Mouse (Mus musculus): ENCODE data around the gene Mtfr1l. TPM values are rescaled to one million over a fixed set of nuclear protein-coding genes. Genes with fewer than 3 reads are reported as not detected.

The Mtfr1l gene
- polyA plus RNA-seq, 1 experiment from 2014 or later = 125 TPM

GRCm38 (mm10) chr4:134569831-134570230 is 34.6 kb upstream of the Mtfr1l start:
- Histone ChIP-seq H3K9ac (no peak overlapping the region), H3K27me3 (no peaks in the 10 kb centered on the region), H3K4me3 (replicated peaks) (no peak overlapping the region), H3K36me3 (replicated peaks) (peaks cover 10% of the 10 kb centered on the region), H3K9me3 (no peaks in the 10 kb centered on the region), H3K27ac (no peak overlapping the region), H3K4me2 (no peak overlapping the region), H3K4me1 (peaks cover 9% of the 10 kb centered on the region)
- no peak for ATAC-seq (ENCODE audit: low FRiP score)
- WGBS = 85% methylated on average over 8 of the region's 8 CpGs

DNA sequence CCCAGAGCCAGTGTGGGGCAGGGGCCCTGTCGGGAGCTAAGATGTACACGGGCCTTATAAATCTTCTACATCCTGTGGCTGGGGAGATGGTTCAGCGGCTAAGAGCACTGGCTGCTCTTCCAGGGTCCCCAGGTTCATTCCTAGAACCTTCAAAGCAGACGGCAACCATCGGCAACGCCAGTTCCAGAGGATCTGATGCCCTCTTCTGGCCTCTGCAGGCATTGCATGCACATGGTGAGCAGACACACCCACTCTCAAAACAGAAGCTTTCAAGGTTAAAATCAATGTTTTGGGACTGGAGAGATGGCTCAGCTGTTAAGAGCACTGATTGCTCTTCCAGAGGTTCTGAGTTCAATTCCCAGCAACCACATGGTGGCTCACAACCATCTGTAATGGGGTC is 34.0 kb upstream of the Mtfr1l start:
- 73% methylated on average over 6 of the region's 6 CpGs for WGBS
- Histone ChIP-seq H3K4me3 (replicated peaks) (no peak overlapping the region), H3K36me3 (replicated peaks) (peaks cover 10% of the 10 kb centered on the region), H3K27ac (no peak overlapping the region), H3K27me3 (no peaks in the 10 kb centered on the region), H3K9ac (no peak overlapping the region), H3K9me3 (no peaks in the 10 kb centered on the region), H3K4me1 (peaks cover 9% of the 10 kb centered on the region), H3K4me2 (no peak overlapping the region)
- ATAC-seq (ENCODE audit: low FRiP score) = no peak

DNA sequence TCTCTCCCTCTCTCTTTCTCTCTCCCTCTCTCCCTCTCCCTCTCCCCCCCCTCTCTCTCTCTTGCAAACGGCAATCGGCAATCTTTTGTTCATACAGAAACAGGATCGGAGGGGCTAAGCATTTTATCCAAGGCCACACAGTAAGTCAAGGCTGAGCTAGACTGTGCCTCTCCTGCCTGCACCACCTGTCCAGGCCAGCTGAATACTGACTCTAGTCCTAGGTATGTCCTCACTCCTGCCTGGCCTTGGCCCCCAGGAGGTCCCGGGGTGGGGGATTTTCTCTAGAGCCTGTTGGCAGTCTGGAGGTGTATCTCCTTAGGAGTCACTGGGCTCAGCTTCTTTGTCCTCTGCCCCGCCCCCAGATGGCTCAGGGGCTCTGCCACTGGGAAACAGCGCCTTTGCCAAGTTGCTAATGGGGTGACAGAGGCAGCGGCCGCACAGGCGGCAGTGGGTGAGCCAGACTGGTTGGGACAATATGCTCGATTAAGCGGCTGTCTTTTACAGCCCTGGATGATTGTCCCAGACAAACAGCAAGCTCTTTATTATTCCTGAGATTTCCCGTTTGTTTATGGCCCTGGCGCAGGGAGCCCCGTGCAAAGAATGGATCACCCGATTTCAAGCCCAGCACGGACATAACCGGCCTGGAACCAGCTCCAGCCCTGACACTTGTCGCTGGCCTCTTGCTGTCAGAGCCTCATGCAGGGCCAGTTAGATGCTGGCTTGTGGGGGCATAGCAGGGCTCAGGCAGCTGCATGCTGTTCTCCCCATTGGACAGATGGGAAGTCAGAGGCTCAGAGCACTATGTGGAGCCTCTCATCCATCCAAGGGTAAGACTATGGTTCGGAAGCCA is 32.4 kb upstream of the Mtfr1l start:
- H3K9me3 ChIP-seq = no peaks in the 10 kb centered on the region
- peaks cover 10% of the 10 kb centered on the region for H3K36me3 ChIP-seq (replicated peaks)
- H3K27ac ChIP-seq = no peak overlapping the region
- peaks cover 9% of the 10 kb centered on the region for H3K4me1 ChIP-seq
- peak overlapping the region; percentile 28; the same call in 1 of the 2 replicates for H3K4me2 ChIP-seq
- no peaks in the 10 kb centered on the region for H3K27me3 ChIP-seq
- H3K9ac ChIP-seq = no peak overlapping the region
- peak; percentile 61; the same call in 1 of the 2 replicates for ATAC-seq (ENCODE audit: low FRiP score)
- H3K4me3 ChIP-seq (replicated peaks) = no peak overlapping the region
- WGBS = 21% methylated on average over 19 of the region's 19 CpGs

DNA sequence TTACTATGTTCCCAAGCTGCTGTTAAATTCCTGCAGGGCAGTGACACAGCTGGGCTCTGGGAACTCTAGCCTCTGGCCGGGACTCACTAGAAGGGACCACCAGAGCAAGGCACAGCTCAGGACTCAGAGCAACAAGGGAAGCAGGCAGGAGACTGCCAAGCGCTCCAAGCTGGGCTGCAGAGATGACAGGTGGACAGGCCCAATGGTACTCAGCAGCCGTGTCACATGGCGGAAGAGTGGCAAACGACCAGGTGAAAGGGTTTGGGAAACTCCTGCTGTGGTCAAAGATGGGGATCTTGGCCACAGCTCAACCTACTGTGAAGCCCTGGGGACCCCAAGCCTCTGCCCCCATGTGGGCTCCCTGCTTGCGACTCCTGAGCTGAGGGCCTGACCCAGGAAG is 28.9 kb upstream of the Mtfr1l start:
- Histone ChIP-seq H3K36me3 (replicated peaks) (peaks cover 10% of the 10 kb centered on the region), H3K9ac (no peak overlapping the region), H3K4me2 (no peak overlapping the region), H3K9me3 (no peaks in the 10 kb centered on the region), H3K4me3 (replicated peaks) (no peak overlapping the region), H3K4me1 (peaks cover 9% of the 10 kb centered on the region), H3K27ac (no peak overlapping the region), H3K27me3 (no peaks in the 10 kb centered on the region)
- 89% methylated on average over 6 of the region's 6 CpGs for WGBS
- no peak for ATAC-seq (ENCODE audit: low FRiP score)

GRCm38 (mm10) chr4:134563624-134564023 is 28.4 kb upstream of the Mtfr1l start:
- 89% methylated on average over 16 of the region's 16 CpGs for WGBS
- no peak for ATAC-seq (ENCODE audit: low FRiP score)
- H3K36me3 ChIP-seq (replicated peaks) = peaks cover 10% of the 10 kb centered on the region

DNA sequence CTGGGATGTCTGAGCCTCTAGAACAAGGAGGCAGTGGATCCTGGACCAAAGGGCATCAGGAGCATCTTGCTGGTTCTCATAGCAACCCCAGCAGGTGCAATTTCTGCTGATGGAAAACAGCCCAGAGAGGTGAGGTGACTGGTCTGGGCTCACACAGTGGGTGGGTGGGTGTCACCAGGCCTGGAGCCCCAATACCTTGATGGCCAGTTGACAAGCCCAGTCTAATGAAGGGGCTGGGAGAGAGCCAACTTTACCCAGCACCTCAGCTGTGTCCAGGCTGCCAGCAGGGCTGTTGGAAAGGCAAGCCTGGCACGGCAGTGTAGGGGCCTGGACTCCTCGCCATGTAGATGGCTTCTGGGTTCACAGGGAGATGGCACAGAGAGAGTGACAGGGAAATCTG is 26.8 kb upstream of the Mtfr1l start:
- ATAC-seq (ENCODE audit: low FRiP score) = no peak
- Histone ChIP-seq H3K9me3 (no peaks in the 10 kb centered on the region), H3K4me2 (no peak overlapping the region), H3K36me3 (replicated peaks) (peaks cover 10% of the 10 kb centered on the region), H3K4me1 (peaks cover 12% of the 10 kb centered on the region), H3K27ac (no peak overlapping the region), H3K4me3 (replicated peaks) (no peak overlapping the region), H3K9ac (no peak overlapping the region), H3K27me3 (no peaks in the 10 kb centered on the region)
- 83% methylated on average over 2 of the region's 2 CpGs for WGBS

More at GRCm38 (mm10) chr4:134563624-134564023, 28.4 kb upstream of the Mtfr1l start:
- H3K27ac ChIP-seq = no peak overlapping the region
- H3K9ac ChIP-seq = no peak overlapping the region
- no peaks in the 10 kb centered on the region for H3K27me3 ChIP-seq
- no peak overlapping the region for H3K4me2 ChIP-seq
- peaks cover 11% of the 10 kb centered on the region for H3K4me1 ChIP-seq
- H3K9me3 ChIP-seq = no peaks in the 10 kb centered on the region
- H3K4me3 ChIP-seq (replicated peaks) = no peak overlapping the region

DNA sequence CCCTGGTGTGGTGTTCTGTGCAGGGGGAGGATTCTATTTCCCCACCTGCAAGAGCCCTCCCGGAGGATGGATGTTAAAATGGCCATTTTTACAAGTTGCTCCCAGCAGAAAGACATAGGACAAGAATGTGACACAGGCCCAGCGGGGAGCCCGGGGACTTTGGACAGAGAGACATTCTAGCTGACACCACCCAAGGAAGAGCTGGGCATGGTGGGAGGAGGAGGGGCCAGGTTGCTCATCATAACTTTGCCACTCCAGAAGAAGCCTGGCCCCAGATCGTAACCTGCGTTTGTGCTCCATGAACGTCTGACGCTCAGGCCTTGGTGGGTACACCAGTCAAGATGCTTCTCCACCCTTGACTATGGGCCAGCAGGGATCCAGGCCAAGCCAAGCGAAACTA is 25.5 kb upstream of the Mtfr1l start:
- Histone ChIP-seq H3K9me3 (no peaks in the 10 kb centered on the region), H3K4me3 (replicated peaks) (no peak overlapping the region), H3K36me3 (replicated peaks) (peaks cover 8% of the 10 kb centered on the region), H3K4me1 (peaks cover 12% of the 10 kb centered on the region), H3K9ac (no peak overlapping the region), H3K4me2 (no peak overlapping the region), H3K27ac (no peak overlapping the region), H3K27me3 (no peaks in the 10 kb centered on the region)
- no peak for ATAC-seq (ENCODE audit: low FRiP score)
- WGBS = 92% methylated on average over 8 of the region's 8 CpGs

GRCm38 (mm10) chr4:134559154-134559553 is 24.0 kb upstream of the Mtfr1l start:
- no peaks in the 10 kb centered on the region for H3K36me3 ChIP-seq (replicated peaks)
- H3K4me2 ChIP-seq = no peak overlapping the region
- H3K27me3 ChIP-seq = no peaks in the 10 kb centered on the region
- H3K27ac ChIP-seq = no peak overlapping the region
- peaks cover 15% of the 10 kb centered on the region for H3K4me1 ChIP-seq
- no peak overlapping the region for H3K9ac ChIP-seq
- no peak for ATAC-seq (ENCODE audit: low FRiP score)
- 83% methylated on average over 7 of the region's 7 CpGs for WGBS
- no peak overlapping the region for H3K4me3 ChIP-seq (replicated peaks)
- no peaks in the 10 kb centered on the region for H3K9me3 ChIP-seq

DNA sequence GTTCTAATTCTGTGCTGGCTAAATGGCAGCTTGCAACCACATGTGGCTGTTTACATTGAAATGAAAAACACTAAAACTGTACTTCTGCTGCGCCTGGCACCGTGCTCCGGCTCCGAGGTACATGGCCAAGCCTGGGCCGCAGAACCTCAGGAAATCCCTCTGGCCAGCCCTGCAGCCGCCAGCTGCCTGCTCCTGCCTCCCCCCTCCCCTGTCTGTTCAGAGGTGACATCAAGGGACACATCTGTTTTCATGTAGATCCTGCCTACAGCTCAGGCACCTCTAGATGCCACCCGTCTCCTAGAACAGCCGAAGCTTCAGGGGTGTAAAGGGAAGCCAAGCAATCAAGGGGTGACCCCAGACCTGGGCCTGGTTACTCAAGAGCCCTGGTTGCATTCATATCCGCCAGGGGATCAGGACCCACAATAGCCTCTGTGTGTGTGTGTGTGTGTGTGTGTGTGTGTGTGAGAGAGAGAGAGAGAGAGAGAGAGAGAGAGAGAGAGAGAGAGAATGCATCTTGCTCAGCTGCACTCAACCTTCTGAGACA is 23.5 kb upstream of the Mtfr1l start:
- no peaks in the 10 kb centered on the region for H3K27me3 ChIP-seq
- no peak overlapping the region for H3K9ac ChIP-seq
- no peak overlapping the region for H3K4me2 ChIP-seq
- H3K9me3 ChIP-seq = no peaks in the 10 kb centered on the region
- H3K27ac ChIP-seq = no peak overlapping the region
- 69% methylated on average over 9 of the region's 9 CpGs for WGBS
- H3K4me3 ChIP-seq (replicated peaks) = no peak overlapping the region
- no peak for ATAC-seq (ENCODE audit: low FRiP score)
- no peaks in the 10 kb centered on the region for H3K36me3 ChIP-seq (replicated peaks)
- H3K4me1 ChIP-seq = peaks cover 15% of the 10 kb centered on the region

GRCm38 (mm10) chr4:134557626-134558249 is 22.6 kb upstream of the Mtfr1l start:
- peaks cover 15% of the 10 kb centered on the region for H3K4me1 ChIP-seq
- no peaks in the 10 kb centered on the region for H3K36me3 ChIP-seq (replicated peaks)
- no peak overlapping the region; the same call in 1 of the 2 replicates for H3K9ac ChIP-seq
- no peak for ATAC-seq (ENCODE audit: low FRiP score)
- no peaks in the 10 kb centered on the region for H3K27me3 ChIP-seq
- WGBS = 11% methylated on average over 14 of the region's 16 CpGs
- no peaks in the 10 kb centered on the region for H3K9me3 ChIP-seq
- no peak overlapping the region for H3K4me2 ChIP-seq
- H3K4me3 ChIP-seq (replicated peaks) = no peak overlapping the region
- 0 out of 2 replicates have a peak overlapping the region, but pooled peaks have one; percentile 42 for H3K27ac ChIP-seq

DNA sequence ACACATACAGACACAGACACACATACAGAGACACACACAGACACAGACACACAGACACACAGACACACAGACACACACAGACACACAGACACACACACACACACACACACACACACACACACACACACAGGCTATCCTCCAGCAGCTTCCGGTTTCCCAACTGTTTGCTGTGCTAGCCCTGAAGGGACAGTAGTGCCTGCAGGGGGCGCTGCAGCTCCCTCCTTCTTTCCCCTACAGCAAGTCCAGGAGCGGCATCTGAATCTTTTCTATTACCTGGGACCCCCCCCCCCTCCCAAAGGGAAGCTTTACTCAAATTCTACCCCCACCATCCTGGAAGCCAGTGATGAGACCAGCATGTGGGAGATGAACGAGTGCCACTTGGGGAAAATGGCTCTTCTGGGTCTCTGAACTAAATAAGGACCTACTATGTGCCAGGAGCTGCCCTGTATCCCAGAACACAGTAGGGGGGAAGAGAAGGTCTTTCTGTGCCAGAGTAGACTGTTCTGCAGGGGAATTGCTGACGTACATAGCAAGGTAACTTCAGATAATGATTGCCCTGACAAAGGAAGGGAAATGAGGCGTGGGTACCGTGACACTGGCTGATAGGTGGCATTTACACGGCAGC is 20.9 kb upstream of the Mtfr1l start:
- Histone ChIP-seq H3K4me3 (replicated peaks) (no peak overlapping the region), H3K9ac (no peak overlapping the region), H3K36me3 (replicated peaks) (no peaks in the 10 kb centered on the region), H3K27ac (no peak overlapping the region), H3K4me2 (no peak overlapping the region), H3K27me3 (no peaks in the 10 kb centered on the region), H3K9me3 (no peaks in the 10 kb centered on the region), H3K4me1 (peaks cover 24% of the 10 kb centered on the region)
- 62% methylated on average over 8 of the region's 8 CpGs for WGBS
- ATAC-seq (ENCODE audit: low FRiP score) = no peak

DNA sequence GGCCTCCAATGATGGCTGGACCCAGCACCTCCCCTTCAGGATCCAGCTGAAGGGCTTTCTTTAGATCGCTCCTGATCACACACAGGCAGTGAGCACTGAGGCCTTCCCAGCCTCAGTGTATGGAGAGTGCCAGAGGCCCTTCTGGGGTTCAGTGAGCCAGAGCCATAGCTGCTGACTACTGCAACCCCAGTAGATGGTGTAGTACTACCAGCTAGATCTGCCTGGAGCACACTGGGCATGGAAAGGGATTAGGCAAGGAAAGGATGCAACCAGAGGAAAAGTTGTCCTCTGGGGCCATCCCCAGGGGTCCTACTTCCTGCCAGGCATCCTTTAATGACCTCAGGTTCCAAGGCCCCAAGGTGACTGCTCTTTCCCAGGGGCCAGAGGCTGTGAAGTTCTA is 18.4 kb upstream of the Mtfr1l start:
- Histone ChIP-seq H3K9me3 (peaks cover 8% of the 10 kb centered on the region), H3K36me3 (replicated peaks) (peaks cover 21% of the 10 kb centered on the region), H3K4me1 (peaks cover 29% of the 10 kb centered on the region), H3K27ac (no peak overlapping the region), H3K9ac (no peak overlapping the region), H3K27me3 (no peaks in the 10 kb centered on the region), H3K4me3 (replicated peaks) (no peak overlapping the region), H3K4me2 (no peak overlapping the region)
- WGBS = 75% methylated on average over 1 of the region's 1 CpGs
- no peak for ATAC-seq (ENCODE audit: low FRiP score)
